Mouse (Mus musculus): ENCODE measurements around the gene Pkn1. TPM values are rescaled to one million over a fixed set of nuclear protein-coding genes. Genes with fewer than 3 reads are reported as not detected.

The Pkn1 gene
- polyA plus RNA-seq, 1 experiment from 2014 or later, result 27.1 TPM

GRCm38 (mm10) chr8:83719693-83720092, 20.7 kb upstream of the Pkn1 start:
- peaks cover 18% of the 10 kb centered on the region for H3K4me1 ChIP-seq (replicated peaks)
- no peak overlapping the region for H3K4me3 ChIP-seq
- ATAC-seq (ENCODE audit: low FRiP score, low read depth), result no peak
- H3K4me2 ChIP-seq, result no peak overlapping the region
- 91% methylated on average over 2 of the region's 2 CpGs for WGBS
- H3K27me3 ChIP-seq, result no peaks in the 10 kb centered on the region
- no peak overlapping the region for H3K27ac ChIP-seq (replicated peaks)
- peaks cover 50% of the 10 kb centered on the region for H3K36me3 ChIP-seq
- H3K9ac ChIP-seq, result no peak overlapping the region
- no peaks in the 10 kb centered on the region for H3K9me3 ChIP-seq

- Histone ChIP-seq H3K36me3 (peaks cover 47% of the 10 kb centered on the region), H3K27ac (replicated peaks) (no peak overlapping the region), H3K4me3 (no peak overlapping the region), H3K4me2 (no peak overlapping the region), H3K9me3 (no peaks in the 10 kb centered on the region), H3K27me3 (no peaks in the 10 kb centered on the region), H3K9ac (no peak overlapping the region), H3K4me1 (replicated peaks) (peaks cover 18% of the 10 kb centered on the region)
- 92% methylated on average over 2 of the region's 2 CpGs for WGBS
- ATAC-seq (ENCODE audit: low FRiP score, low read depth), result no peak
These were observed 20.1 kb upstream of the Pkn1 start for GRCm38 (mm10) chr8:83719048-83719447.

DNA sequence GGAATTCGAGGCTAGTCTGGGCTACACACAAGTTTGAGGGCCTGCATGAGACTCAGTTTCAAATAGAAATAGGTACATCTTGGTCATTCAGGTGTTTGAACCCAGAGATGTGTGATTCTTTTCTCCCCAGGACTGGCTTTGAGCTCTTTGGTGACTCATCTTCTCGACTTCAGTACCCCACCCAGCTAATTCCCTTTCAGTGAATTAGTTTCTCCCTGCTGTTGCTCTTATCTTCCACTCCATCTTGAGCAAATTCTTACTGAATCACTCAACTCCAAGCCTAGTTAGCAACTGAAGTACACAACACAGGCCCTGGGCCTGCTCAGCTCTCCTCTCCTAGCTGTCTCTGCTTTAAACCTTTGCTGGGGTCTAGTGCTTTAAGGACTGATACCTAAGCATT, 17.6 kb upstream of the Pkn1 start:
- Histone ChIP-seq H3K4me3 (peak overlapping the region; percentile 80; the same call in 1 of the 2 replicates), H3K27me3 (no peaks in the 10 kb centered on the region), H3K4me1 (replicated peaks) (peaks cover 18% of the 10 kb centered on the region), H3K9ac (no peak overlapping the region), H3K9me3 (no peaks in the 10 kb centered on the region), H3K4me2 (peak overlapping the region; percentile 89), H3K36me3 (peaks cover 23% of the 10 kb centered on the region), H3K27ac (replicated peaks) (no peak overlapping the region)
- no peak for ATAC-seq (ENCODE audit: low FRiP score, low read depth)
- 77% methylated on average over 2 of the region's 2 CpGs for WGBS

- ATAC-seq (ENCODE audit: low FRiP score, low read depth), result no peak
- peak overlapping the region; percentile 75 for H3K9ac ChIP-seq
- no peaks in the 10 kb centered on the region for H3K9me3 ChIP-seq
- peaks cover 15% of the 10 kb centered on the region for H3K36me3 ChIP-seq
- under 1% methylated on average over 17 of the region's 17 CpGs for WGBS
- H3K4me1 ChIP-seq (replicated peaks), result peaks cover 18% of the 10 kb centered on the region
- peak overlapping the region; percentile 80 for H3K4me3 ChIP-seq
- no peaks in the 10 kb centered on the region for H3K27me3 ChIP-seq
- H3K4me2 ChIP-seq, result peak overlapping the region; percentile 89
- H3K27ac ChIP-seq (replicated peaks), result peak overlapping the region; percentile 94
These were observed 16.8 kb upstream of the Pkn1 start for GRCm38 (mm10) chr8:83715771-83716170.

DNA sequence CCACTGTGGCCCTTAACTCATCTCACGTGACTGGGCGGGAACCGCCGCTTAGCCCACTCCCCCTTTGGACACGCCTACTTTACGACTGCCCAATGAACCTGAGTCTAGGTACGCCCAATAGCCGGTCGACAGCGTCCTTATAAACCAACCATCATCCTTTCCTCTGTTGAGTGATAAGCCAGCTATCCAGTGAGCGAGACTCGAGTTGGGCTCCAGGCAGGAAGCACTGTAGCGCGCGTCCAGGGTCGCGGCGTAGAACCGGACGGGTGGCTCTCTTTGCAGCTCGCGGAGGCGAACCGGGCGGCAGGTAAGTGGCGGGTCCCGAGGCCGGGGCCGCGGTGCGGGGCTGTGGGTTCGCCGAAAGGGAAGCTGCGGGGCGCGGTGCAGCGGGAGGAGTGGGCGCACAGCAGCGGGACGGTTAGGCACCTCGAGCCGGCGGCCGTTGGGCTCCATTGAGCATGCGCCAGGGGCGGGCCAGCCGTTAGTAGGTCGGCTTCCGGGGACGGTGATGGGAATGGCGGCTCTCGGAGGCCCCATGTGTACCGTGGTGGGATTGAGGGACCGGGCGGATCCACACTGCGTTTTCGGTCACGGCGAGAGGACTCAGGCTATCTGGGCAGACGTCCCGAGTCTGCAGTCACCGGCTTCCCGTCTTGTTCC, 16.2 kb upstream of the Pkn1 start, which contains the start of gene Ddx39:
Ddx39 (plus strand) TSS at position 147 of the 660 bp plus-strand sequence.
- Histone ChIP-seq H3K9ac (peak within 1 kb of the TSS; percentile 75), H3K27me3 (no peaks in the 10 kb centered on the region), H3K4me2 (peak within 1 kb of the TSS; percentile 89), H3K36me3 (peaks cover 9% of the 10 kb centered on the region), H3K4me1 (replicated peaks) (peaks cover 18% of the 10 kb centered on the region), H3K27ac (replicated peaks) (peak within 1 kb of the TSS; percentile 94), H3K9me3 (no peaks in the 10 kb centered on the region), H3K4me3 (peak within 1 kb of the TSS; percentile 80)
- under 1% methylated on average over 58 of the region's 63 CpGs for WGBS
- peak; percentile 100 for ATAC-seq (ENCODE audit: low FRiP score, low read depth)

DNA sequence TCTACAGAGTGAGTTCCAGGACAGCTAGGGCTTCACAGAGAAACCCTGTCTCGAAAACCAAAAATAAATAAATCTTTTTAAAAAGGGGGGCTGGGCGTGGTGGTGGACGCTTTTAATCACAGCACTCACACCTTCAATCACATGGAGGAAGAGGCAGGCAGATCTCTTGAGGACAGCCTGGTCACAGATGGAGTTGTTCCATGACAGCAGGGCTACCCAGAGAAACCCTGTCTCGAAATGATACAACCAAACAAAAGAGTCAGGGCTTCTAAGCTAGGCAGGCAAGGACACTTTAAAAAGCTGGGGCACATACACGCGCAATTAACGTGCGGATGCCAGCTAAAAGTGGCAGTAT, 15.7 kb upstream of the Pkn1 start:
- Histone ChIP-seq H3K4me3 (peak overlapping the region; percentile 80), H3K4me2 (peak overlapping the region; percentile 54), H3K27me3 (no peaks in the 10 kb centered on the region), H3K4me1 (replicated peaks) (peaks cover 18% of the 10 kb centered on the region), H3K36me3 (peaks cover 4% of the 10 kb centered on the region; the same call in 1 of the 2 replicates), H3K9me3 (no peaks in the 10 kb centered on the region), H3K9ac (no peak overlapping the region), H3K27ac (replicated peaks) (peak overlapping the region; percentile 71)
- no peak for ATAC-seq (ENCODE audit: low FRiP score, low read depth)
- WGBS, result 16% methylated on average over 8 of the region's 8 CpGs

DNA sequence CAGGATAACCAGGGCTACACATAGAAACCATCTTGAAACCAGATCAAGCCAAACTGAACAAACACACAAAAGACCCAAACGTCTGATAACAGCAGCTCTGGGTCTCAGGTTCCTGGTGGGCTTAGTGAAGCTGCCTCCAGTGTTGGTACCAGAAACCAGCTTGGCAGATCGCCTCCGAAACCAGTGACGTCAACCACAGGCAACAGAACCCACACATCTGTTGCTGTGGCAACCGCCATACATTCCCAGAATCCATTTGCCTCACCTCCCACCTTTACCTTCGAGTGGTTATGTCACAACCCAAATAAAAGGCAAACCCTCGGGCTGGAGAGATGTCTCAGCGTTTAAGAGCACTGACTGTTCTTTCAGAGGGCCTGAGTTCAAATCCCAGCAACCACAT, 8.6 kb upstream of the Pkn1 start:
- no peak for ATAC-seq (ENCODE audit: low FRiP score, low read depth)
- no peaks in the 10 kb centered on the region for H3K27me3 ChIP-seq
- no peaks in the 10 kb centered on the region for H3K4me1 ChIP-seq (replicated peaks)
- no peak overlapping the region for H3K9ac ChIP-seq
- H3K27ac ChIP-seq (replicated peaks), result no peak overlapping the region
- H3K36me3 ChIP-seq, result no peaks in the 10 kb centered on the region
- H3K4me3 ChIP-seq, result no peak overlapping the region
- H3K4me2 ChIP-seq, result no peak overlapping the region
- WGBS, result 74% methylated on average over 8 of the region's 8 CpGs
- no peaks in the 10 kb centered on the region for H3K9me3 ChIP-seq

GRCm38 (mm10) chr8:83706411-83706810, 7.4 kb upstream of the Pkn1 start:
- no peaks in the 10 kb centered on the region for H3K27me3 ChIP-seq
- ATAC-seq (ENCODE audit: low FRiP score, low read depth), result no peak
- no peak overlapping the region for H3K4me3 ChIP-seq
- H3K9me3 ChIP-seq, result no peaks in the 10 kb centered on the region
- H3K27ac ChIP-seq (replicated peaks), result no peak overlapping the region
- H3K36me3 ChIP-seq, result no peaks in the 10 kb centered on the region
- 66% methylated on average over 5 of the region's 5 CpGs for WGBS
- no peaks in the 10 kb centered on the region for H3K4me1 ChIP-seq (replicated peaks)
- H3K4me2 ChIP-seq, result no peak overlapping the region
- no peak overlapping the region for H3K9ac ChIP-seq

GRCm38 (mm10) chr8:83703426-83703825, 4.4 kb upstream of the Pkn1 start:
- Histone ChIP-seq H3K4me3 (no peak overlapping the region), H3K4me1 (replicated peaks) (peaks cover 11% of the 10 kb centered on the region), H3K27ac (replicated peaks) (no peak overlapping the region), H3K9ac (no peak overlapping the region), H3K9me3 (no peaks in the 10 kb centered on the region), H3K36me3 (no peaks in the 10 kb centered on the region), H3K27me3 (no peaks in the 10 kb centered on the region), H3K4me2 (no peak overlapping the region)
- WGBS, result 83% methylated on average over 4 of the region's 4 CpGs
- ATAC-seq (ENCODE audit: low FRiP score, low read depth), result no peak

GRCm38 (mm10) chr8:83700423-83701085, 1.6 kb upstream of the Pkn1 start:
- Histone ChIP-seq H3K4me1 (replicated peaks) (peaks cover 33% of the 10 kb centered on the region), H3K4me2 (no peak overlapping the region), H3K36me3 (no peaks in the 10 kb centered on the region), H3K9me3 (no peaks in the 10 kb centered on the region), H3K27ac (replicated peaks) (no peak overlapping the region), H3K27me3 (no peaks in the 10 kb centered on the region), H3K4me3 (no peak overlapping the region), H3K9ac (no peak overlapping the region)
- 78% methylated on average over 9 of the region's 9 CpGs for WGBS
- ATAC-seq (ENCODE audit: low FRiP score, low read depth), result no peak

- peak overlapping the region; percentile 75 for H3K27ac ChIP-seq (replicated peaks)
- H3K9ac ChIP-seq, result peak overlapping the region; percentile 88
- 45% methylated on average over 9 of the region's 9 CpGs for WGBS
- peak overlapping the region; percentile 83 for H3K4me2 ChIP-seq
- H3K27me3 ChIP-seq, result no peaks in the 10 kb centered on the region
- ATAC-seq (ENCODE audit: low FRiP score, low read depth), result no peak
- H3K4me1 ChIP-seq (replicated peaks), result peaks cover 36% of the 10 kb centered on the region
- H3K36me3 ChIP-seq, result no peaks in the 10 kb centered on the region
- H3K4me3 ChIP-seq, result peak overlapping the region; percentile 79
- no peaks in the 10 kb centered on the region for H3K9me3 ChIP-seq
These were observed 587 bp upstream of the Pkn1 start for GRCm38 (mm10) chr8:83699566-83699965.

DNA sequence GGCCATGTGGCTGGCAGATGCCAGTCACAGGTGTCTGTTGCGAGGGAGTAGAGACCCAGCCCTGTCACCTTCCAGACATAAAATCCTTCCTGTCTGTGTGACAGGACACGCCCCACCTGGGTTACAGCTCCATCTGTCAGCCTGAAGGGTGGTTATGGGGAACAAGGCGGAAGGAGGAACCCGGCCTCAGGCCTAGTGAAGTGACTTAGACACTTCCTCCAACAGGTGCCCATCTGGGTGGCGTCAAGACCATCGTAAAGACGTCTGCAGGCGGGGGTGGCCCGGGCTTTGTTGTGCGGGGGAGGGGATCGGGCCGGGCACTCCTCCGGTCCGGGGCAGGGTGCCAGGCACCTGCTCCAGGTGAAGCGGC, 703 bp downstream of the Pkn1 start:
- H3K27me3 ChIP-seq, result no peaks in the 10 kb centered on the region
- H3K4me2 ChIP-seq, result peak overlapping the region; percentile 83
- H3K9ac ChIP-seq, result peak overlapping the region; percentile 88
- H3K27ac ChIP-seq (replicated peaks), result peak overlapping the region; percentile 75
- no peaks in the 10 kb centered on the region for H3K36me3 ChIP-seq
- WGBS, result 5% methylated on average over 15 of the region's 15 CpGs
- peaks cover 36% of the 10 kb centered on the region for H3K4me1 ChIP-seq (replicated peaks)
- peak overlapping the region; percentile 79 for H3K4me3 ChIP-seq
- no peaks in the 10 kb centered on the region for H3K9me3 ChIP-seq
- peak; percentile 24 for ATAC-seq (ENCODE audit: low FRiP score, low read depth)

All from hindbrain, embryonic 15.5 days (tissue).